Mouse (Mus musculus): ENCODE measurements around the gene Akr1b3. TPM values are rescaled to one million over a fixed set of nuclear protein-coding genes. Genes with fewer than 3 reads are reported as not detected.
"Not testable (repeated sequence)": the region's sequence is repeated elsewhere in the genome, so short reads cannot be mapped to it uniquely, and the experiment has no call there.

The Akr1b3 gene
- total RNA-seq, 2 experiments from 2014 or later, result 140 to 194 TPM

DNA sequence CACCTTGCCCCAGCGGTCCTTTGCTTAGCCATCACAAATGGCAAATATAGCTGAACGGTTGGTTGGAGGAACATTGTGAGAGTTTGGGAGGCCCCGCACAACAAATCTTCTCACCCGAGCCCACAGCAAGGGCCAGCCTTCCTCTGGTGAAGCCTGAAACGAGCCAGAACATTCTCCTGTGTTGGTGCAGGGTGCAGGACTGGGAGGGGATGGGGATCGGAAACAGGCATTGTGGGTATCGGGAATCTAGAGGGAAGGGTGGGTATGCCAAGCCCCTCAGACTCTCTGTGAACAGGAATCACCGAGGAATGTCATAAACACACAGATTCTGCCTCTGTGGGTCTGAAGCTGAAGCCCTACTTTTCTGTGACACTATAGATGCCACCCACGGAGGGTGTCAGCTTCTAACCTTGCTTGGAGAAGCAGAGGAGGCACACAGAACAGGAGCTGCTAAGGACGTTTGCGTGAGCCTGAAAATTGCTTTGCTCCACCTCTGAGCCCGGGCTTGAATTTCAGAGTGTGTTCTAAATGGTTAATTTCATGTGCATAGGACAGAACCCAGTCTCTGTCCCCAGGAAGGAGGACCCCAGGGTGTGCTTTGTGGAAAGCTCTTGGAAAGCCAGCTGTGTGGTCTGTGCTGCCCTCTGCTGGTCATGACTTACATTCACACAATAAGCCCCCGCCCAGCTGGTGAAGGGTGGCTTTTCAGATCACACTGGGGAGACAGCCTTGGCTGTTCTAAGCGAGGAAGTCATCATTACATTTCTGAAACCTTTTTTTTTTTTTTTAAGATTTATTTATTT lies 29.0 kb upstream of the Akr1b3 start:
- no peak overlapping the region for H3K27ac ChIP-seq
- intact Hi-C loops (cut with DNase I), result loop anchor here (1.0 to 5.0 kb wide), 3 partner anchors 34 to 101 kb away; no protein-coding TSS in a partner anchor
- peak; percentile 72 for DNase-seq
- TF ChIP-seq CTCF (IDR thresholded peaks at IDR 0.05), result peak; percentile 94
- no peak overlapping the region for H3K4me3 ChIP-seq

DNA sequence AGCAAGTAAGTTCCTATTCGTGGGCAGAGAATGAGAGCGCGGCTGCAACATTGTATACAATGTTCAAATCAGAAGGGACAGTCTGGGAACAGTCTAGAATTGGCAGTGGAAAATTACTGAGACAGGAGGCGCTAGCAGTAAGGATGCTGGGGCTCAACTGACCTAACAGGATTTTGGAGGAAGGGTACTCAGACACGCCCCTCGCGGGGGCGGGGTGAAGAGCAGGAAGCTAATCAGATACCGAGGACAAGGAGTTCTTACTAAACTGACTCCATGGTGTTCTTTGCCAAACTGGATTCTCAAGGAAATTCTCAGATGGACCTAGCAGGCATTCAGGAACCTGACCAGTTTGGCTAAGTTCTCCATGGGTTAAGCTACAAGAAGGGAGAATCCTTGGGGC lies 27.7 kb upstream of the Akr1b3 start:
- H3K27ac ChIP-seq, result no peak overlapping the region
- TF ChIP-seq CTCF (IDR thresholded peaks at IDR 0.05), result no peak
- intact Hi-C loops (cut with DNase I), result loop anchor here (5.0 kb wide), 2 partner anchors 33 to 102 kb away; no protein-coding TSS in a partner anchor
- DNase-seq, result no peak
- no peak overlapping the region for H3K4me3 ChIP-seq

DNA sequence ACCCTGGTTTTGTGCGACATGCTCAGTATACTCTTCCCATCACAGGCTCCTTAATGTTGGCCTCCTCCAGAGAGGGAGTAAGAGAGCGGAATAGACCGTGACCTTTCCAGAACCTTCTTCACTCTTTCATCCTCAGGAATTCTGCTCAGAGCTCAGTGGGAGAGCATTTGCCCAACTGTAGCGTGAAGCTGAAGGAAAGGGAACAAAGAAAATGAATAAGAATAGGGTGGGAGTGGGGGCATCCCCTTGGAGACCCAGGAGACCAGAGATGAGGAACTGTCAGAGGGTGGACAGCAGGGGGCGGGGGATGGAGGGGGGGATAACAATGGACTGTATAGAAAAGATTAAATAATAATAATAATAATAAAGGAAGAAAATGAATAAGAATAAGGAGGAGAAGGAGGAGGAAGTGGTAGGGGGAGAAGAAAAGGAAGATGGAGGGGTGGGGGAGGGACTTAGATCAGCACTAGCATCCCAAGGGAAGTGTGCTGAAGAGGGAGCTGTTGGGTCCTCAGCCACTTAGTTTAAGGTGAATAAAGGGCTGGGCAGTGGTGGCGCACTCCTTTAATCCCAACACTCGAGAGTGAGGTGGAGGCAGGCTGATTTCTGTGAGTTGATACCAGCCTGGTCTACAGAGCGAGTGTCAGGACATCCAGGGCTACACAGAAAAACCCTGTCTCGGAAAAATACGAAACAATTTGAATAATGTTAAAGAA lies 27.0 kb upstream of the Akr1b3 start:
- no peak for DNase-seq
- H3K27ac ChIP-seq, result no peak overlapping the region
- no peak for TF ChIP-seq CTCF (IDR thresholded peaks at IDR 0.05)
- intact Hi-C loops (cut with DNase I), result no loop called here
- H3K4me3 ChIP-seq, result no peak overlapping the region

DNA sequence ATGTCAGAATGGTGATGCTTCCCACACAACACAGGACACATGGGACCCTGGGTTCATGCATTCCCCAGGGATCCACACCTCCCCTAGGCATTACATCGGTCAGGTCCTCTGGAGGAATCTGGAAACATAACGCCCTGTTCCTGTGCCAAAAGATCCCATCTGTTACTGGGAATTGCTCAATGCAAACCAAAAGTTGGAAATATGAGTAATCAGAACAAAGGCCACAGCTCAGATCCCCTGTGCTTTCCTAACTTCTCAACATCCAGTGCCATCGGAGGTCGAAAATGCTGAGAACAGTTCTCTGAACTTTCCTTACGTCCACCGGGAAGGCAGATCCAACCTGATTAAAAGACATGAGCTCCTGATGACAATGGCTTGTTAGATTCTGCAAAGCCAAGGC lies 26.1 kb upstream of the Akr1b3 start:
- H3K4me3 ChIP-seq, result no peak overlapping the region
- intact Hi-C loops (cut with DNase I), result no loop called here
- no peak overlapping the region for H3K27ac ChIP-seq
- no peak for TF ChIP-seq CTCF (IDR thresholded peaks at IDR 0.05)
- no peak for DNase-seq

DNA sequence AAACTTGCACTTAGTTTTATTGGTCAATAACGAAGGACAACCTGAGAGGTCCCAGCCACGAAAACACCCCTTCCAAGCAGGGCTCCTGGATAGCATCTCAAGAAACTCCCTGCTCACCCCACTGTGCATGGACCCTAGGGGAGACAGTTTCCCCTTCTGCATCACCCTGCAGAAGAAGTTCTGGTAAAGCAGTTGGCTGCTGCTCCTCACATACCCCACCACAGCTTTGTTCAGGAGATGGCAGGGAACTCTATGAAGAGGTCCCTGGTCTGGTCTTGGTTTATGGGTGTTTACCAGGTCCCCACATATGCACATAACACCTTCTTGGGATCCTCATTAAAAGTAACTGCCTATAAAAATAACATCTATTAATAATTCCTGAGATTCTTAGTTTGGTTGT lies 25.2 kb upstream of the Akr1b3 start:
- DNase-seq, result no peak
- Histone ChIP-seq H3K27ac (no peak overlapping the region), H3K4me3 (no peak overlapping the region)
- no peak for TF ChIP-seq CTCF (IDR thresholded peaks at IDR 0.05)
- intact Hi-C loops (cut with DNase I), result no loop called here

DNA sequence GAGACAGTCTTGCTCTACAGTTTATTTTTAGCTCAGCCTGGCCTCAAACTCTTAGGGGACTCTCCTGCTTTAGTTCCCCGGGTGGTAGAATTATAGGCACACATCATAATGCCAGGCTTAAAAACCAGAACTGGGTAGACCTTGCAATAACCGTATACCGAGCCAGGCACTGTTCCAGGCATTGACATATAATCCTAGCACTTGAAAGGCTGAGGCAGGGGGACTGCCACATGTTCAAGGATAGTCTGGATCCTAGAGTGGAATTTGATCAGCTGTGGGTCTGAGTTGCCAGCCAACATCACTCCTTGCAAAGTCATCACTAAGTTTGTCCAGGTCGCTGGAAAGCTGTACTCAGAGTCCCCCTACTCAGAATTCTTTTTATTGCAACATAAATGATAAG lies 24.7 kb upstream of the Akr1b3 start:
- no peak for TF ChIP-seq CTCF (IDR thresholded peaks at IDR 0.05)
- Histone ChIP-seq H3K27ac (peak overlapping the region; percentile 57; the same call in 1 of the 2 replicates), H3K4me3 (no peak overlapping the region)
- DNase-seq, result peak; percentile 61
- intact Hi-C loops (cut with DNase I), result no loop called here

DNA sequence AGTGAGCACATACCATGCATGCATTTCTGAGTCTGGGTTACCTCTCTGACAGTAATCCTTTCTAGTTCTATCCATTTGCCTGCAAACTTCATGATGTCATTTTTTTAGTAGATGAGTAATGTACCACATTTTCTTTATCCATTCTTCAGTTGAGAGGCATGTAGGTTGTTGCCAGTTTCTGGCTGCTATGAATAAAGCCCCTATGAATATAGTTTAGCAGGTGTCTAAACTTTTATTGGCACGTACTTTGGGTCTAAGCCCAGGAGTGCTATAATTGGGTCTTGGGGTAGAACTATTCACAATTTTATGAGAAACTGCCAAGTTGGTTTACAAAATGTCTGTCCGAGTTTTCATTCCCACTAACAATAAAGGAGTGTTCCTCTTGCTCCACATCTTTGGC lies 20.5 kb upstream of the Akr1b3 start:
- H3K4me3 ChIP-seq, result no peak overlapping the region
- no peak for DNase-seq
- H3K27ac ChIP-seq, result no peak overlapping the region
- no peak for TF ChIP-seq CTCF (IDR thresholded peaks at IDR 0.05)
- intact Hi-C loops (cut with DNase I), result no loop called here

DNA sequence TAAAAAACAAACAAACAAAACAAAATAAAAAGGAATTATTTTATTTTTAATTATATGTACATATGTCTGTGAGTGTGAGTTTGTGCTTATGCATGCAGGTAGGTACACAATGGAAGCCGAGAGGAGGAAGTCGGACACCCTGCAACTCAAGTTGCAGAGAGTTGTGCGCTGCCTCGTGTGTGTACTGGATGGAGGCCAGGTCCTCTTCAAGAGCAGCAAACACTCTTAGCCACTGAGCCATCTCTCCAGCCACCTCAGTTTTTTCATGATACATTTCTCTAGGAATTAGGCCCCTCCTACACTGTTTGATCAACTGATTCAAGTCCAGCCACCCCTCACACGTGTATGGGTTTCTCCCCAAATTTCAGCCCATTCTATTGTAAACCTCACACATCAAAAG lies 17.4 kb upstream of the Akr1b3 start:
- no peak overlapping the region for H3K4me3 ChIP-seq
- TF ChIP-seq CTCF (IDR thresholded peaks at IDR 0.05), result no peak
- DNase-seq, result no peak
- intact Hi-C loops (cut with DNase I), result no loop called here
- no peak overlapping the region for H3K27ac ChIP-seq

DNA sequence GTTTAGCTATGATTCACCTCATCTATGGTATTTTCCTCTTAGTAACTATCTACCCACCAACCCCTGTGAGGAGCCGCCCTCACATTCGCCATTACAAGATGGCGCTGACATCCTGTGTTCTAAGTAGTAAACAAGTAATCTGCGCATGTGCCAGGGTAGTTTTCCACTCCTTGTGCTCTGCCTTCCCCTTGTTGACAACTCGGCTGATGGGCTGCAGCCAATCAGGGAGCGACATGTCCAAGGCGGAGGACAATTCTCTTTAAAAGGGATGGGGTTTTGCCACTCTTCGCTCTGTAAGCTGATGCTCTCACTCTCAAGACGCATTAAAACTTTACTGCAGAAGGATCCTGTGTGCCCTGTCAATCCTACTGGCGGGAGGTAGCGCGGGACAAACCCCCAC lies 14.5 kb upstream of the Akr1b3 start:
- intact Hi-C loops (cut with DNase I); H3K27ac ChIP-seq; H3K4me3 ChIP-seq; DNase-seq: not testable (repeated sequence)

DNA sequence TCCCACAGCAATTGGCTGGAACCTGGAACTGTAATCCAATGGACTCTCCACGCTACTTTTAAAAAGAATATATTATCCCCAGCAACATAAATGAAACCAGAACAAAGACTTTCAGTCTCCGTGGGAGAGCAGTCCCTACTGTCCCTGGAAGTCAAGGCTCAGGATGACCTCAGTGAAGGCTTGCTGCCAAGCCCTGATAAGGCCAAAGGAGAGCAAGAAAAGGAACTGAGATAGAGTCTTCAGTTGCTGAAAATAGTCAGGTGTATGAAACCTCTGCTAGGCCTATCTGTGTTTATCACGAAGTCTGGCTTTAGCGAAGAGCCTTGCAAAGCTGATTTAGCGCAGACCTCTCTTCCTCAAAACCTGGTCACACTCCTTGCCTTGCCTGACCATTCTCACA lies 14.1 kb upstream of the Akr1b3 start:
- TF ChIP-seq CTCF (IDR thresholded peaks at IDR 0.05), result no peak
- no peak overlapping the region for H3K27ac ChIP-seq
- DNase-seq, result no peak

DNA sequence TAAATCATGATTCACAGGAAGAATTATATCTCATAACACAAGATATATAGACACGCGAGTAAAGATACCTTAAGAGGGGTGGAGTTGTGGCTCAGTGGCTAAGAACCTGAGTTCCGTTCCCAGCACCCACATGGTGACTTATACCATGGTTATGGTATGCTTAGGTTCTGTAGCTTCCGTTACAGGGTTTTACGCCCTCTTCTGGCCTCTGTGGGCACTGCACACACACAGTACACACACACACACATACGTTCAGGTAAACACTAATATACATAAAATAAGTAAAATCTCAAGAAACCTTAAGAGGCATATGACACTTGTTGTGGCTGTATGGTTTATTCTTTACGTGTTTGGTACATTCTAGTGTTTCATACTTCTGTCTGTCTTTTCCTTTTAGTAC lies 4.8 kb upstream of the Akr1b3 start:
- intact Hi-C loops (cut with DNase I), result no loop called here
- Histone ChIP-seq H3K27ac (no peak overlapping the region), H3K4me3 (no peak overlapping the region)
- no peak for TF ChIP-seq CTCF (IDR thresholded peaks at IDR 0.05)
- DNase-seq, result no peak

More for the DNA sequence above, 14.1 kb upstream of the Akr1b3 start:
- no peak overlapping the region for H3K4me3 ChIP-seq
- intact Hi-C loops (cut with DNase I), result no loop called here

DNA sequence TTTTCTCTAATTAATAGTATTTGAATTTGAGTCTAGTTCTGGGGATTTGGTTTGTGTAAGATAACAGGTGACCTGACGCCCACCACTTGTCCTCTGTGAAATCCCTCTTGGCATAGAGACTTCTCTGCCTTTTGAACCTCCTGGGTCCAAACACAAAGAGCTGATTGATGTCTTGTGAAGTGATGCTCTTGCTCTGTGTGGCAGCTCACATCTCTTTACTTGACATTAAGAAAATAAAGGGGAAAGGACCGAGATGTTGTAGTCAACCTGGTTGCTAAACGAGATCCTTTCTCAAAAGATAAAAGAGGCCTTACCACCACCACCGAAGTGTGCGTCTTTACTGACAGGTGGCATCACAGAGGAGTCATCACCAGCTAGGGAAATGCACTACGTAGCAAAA lies 1.4 kb upstream of the Akr1b3 start:
- TF ChIP-seq CTCF (IDR thresholded peaks at IDR 0.05), result no peak
- H3K27ac ChIP-seq, result no peak overlapping the region
- H3K4me3 ChIP-seq, result no peak overlapping the region
- intact Hi-C loops (cut with DNase I), result no loop called here
- no peak for DNase-seq

DNA sequence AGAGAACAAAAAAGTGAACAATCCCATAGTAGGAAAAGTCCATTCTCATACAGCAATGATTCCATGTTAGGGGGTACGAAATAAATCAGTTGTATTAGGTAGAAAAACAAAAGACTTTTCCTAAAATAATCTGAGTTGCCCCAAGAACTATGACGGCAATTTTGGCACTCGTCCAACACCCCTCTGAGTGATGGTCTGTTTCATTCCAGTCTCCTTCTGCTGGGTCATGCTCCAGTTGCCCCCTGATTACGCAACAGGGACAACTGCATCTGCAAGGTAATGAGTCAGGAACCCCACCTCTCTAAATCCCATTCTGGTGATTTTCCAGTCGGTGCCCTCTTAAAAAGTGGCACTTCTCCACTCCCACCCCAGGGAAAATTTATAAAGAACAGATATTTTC lies 894 bp upstream of the Akr1b3 start:
- no peak for TF ChIP-seq CTCF (IDR thresholded peaks at IDR 0.05)
- H3K27ac ChIP-seq, result peak overlapping the region; percentile 94
- intact Hi-C loops (cut with DNase I), result no loop called here
- peak; percentile 31 for DNase-seq
- peak overlapping the region; percentile 89 for H3K4me3 ChIP-seq
